Mouse (Mus musculus): ENCODE measurements around the gene Vwa7.

- no peak for TF ChIP-seq USF1 (IDR thresholded peaks at IDR 0.05; ENCODE audit: low read depth, low read length)
- TF ChIP-seq POLR2A (IDR thresholded peaks at IDR 0.05; ENCODE audit: control insufficient read depth in 1 of 2, insufficient read depth in 1 of 2, low read depth in 1 of 2, low read length in 2 of 2, poor library complexity in 1 of 2): peak; percentile 74 to 80
- 0 out of 2 replicates have a peak, but pooled peaks have one; percentile 27 for TF ChIP-seq GABPA (IDR thresholded peaks at IDR 0.05; ENCODE audit: low read depth, low read length)
- TF ChIP-seq HCFC1 (IDR thresholded peaks at IDR 0.05; ENCODE audit: low read depth, low read length): peak; percentile 78
- TF ChIP-seq MAFK (IDR thresholded peaks at IDR 0.05; ENCODE audit: borderline replicate concordance, low read depth, low read length): 0 out of 2 replicates have a peak, but pooled peaks have one; percentile 54
- TF ChIP-seq EP300 (IDR thresholded peaks at IDR 0.05; ENCODE audit: low read depth in 1 of 2, low read length in 2 of 2): peak; percentile 10 to 60; a peak in 2 of 4 replicates
These were observed 35.0 kb downstream of the Vwa7 start for GRCm38 (mm10) chr17:35051156-35052086.

All from MEL (cell line).